Mouse (Mus musculus) hindbrain, postnatal 0 days (tissue): ENCODE data around the gene Catsperg1. TPM values are rescaled to one million over a fixed set of nuclear protein-coding genes. Genes with fewer than 3 reads are reported as not detected.
"Not testable (repeated sequence)": the region's sequence is repeated elsewhere in the genome, so short reads cannot be mapped to it uniquely, and the experiment has no call there.

Source experiments
- ATAC-seq: fragments of 200-750 bp; cut with Nextera tagmentation; 2 replicates; pipeline ENCODE4 v1.8.0; 2017; ENCODE audit warnings: mild to moderate bottlenecking, moderate TSS enrichment, moderate library complexity
- DNase-seq: peaks from one replicate; pipeline ENCODE4 v3.0.0-alpha.2; 2015; ENCODE audit warnings: low spot score
- H3K27ac ChIP-seq: fragments of 300-500 bp; sonication (generic); 2 replicates; pipeline ENCODE4 v1.5.1; 2014; ENCODE audit warnings: mild to moderate bottlenecking
- H3K27me3 ChIP-seq: fragments of 300-500 bp; sonication (generic); 2 replicates; pipeline ENCODE4 v1.6.1; 2014; ENCODE audit warnings: low read length, mixed read lengths; ENCODE audit not compliant: insufficient read depth
- H3K36me3 ChIP-seq: fragments of 300-500 bp; sonication (generic); 2 replicates; pipeline ENCODE4 v1.6.1; 2014; ENCODE audit warnings: low read length, mixed read lengths; ENCODE audit not compliant: insufficient read depth
- H3K4me1 ChIP-seq: fragments of 300-500 bp; sonication (generic); 2 replicates; pipeline ENCODE4 v1.6.1; 2014; ENCODE audit warnings: antibody characterized with exemption, low read length, mixed read lengths; ENCODE audit not compliant: insufficient read depth
- H3K4me2 ChIP-seq: fragments of 300-500 bp; sonication (generic); 2 replicates; pipeline ENCODE4 v1.6.1; 2014; ENCODE audit warnings: low read depth, mild to moderate bottlenecking, low read length, moderate library complexity, mixed read lengths
- H3K4me3 ChIP-seq: fragments of 300-500 bp; sonication (generic); 2 replicates; pipeline ENCODE4 v1.5.1; 2014; ENCODE audit warnings: low read length
- H3K9ac ChIP-seq: fragments of 300-500 bp; sonication (generic); replicated peaks from 2 replicates; pipeline ENCODE4 v1.6.1; 2014; ENCODE audit warnings: mild to moderate bottlenecking, low read length, moderate library complexity, mixed read lengths
- H3K9me3 ChIP-seq: fragments of 300-500 bp; sonication (generic); 2 replicates; pipeline ENCODE4 v1.6.1; 2016; ENCODE audit warnings: low read length, mixed read lengths
- CTCF ChIP-seq: IDR thresholded peaks from 2 replicates; pipeline ENCODE4 v1.5.1; 2016; ENCODE audit warnings: antibody characterized with exemption, control low read depth, low read depth
- WGBS: fragments of 180-500 bp; shearing (Covaris S2); extraction: QIAGEN DNeasy Blood & Tissue Kit; methylation state at CpG from one replicate; pipeline ENCODE4 v1.1.7; 2014; 5-methylcytosine and 5-hydroxymethylcytosine counted together
- polyA plus RNA-seq: library from polyadenylated mRNA; unstranded; fragments of >200 nt; fragmentation: Nextera tagmentation; extraction: Ambion mirVana; gene quantifications from 2 replicates; pipeline ENCODE4 v1.2.1, GENCODE M21; 2015
- total RNA-seq: library from RNA; depleted of rRNA; stranded (reverse); fragments of >200 nt; gene quantifications from 2 replicates; pipeline ENCODE4 v1.2.3, GENCODE M21; 2014

Catsperg1 gene
- total and polyA plus RNA-seq, 2 experiments from 2014 or later, result 0.95 to 2.4 TPM

DNA sequence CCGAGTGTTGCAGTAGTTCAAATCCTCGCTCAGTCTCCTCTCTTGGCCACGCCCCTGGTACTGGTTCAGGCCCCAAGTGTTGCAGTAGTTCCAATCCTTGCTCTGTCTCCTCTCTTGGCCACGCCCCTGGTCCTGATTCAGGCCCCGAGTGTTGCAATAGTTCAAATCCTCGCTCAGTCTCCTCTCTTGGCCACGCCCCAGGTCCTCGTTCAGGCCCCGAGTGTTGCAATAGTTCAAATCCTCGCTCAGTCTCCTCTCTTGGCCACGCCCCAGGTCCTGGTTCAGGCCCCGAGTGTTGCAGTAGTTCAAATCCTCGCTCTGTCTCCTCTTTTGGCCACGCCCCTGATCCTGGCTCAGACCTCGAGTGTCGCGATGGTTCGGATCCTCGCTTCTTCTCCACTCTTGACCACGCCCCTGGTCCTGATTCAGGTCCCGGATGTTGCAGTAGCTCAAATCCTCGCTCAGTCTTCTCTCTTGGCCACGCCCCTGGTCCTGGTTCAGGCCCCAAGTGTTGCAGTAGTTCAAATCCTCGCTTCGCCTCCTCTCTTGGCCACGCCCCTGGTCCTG is 1.6 kb downstream of the Catsperg1 start:
- Histone ChIP-seq H3K9me3 (no peaks in the 10 kb centered on the region), H3K4me1 (no peaks in the 10 kb centered on the region), H3K9ac (no peak overlapping the region), H3K36me3 (no peaks in the 10 kb centered on the region), H3K4me3 (peak overlapping the region; percentile 38; the same call in 1 of the 2 replicates), H3K27me3 (no peaks in the 10 kb centered on the region), H3K27ac (0 out of 2 replicates have a peak overlapping the region, but pooled peaks have one; percentile 41), H3K4me2 (peak overlapping the region; percentile 53; the same call in 1 of the 2 replicates)
- ATAC-seq, result no peak
- DNase-seq, result peak; percentile 15
- 15% methylated on average over 26 of the region's 26 CpGs for WGBS
- TF ChIP-seq CTCF, result no peak

- Histone ChIP-seq H3K4me2 (peak overlapping the region; percentile 53), H3K9ac (no peak overlapping the region), H3K4me3 (peak overlapping the region; percentile 38), H3K27me3 (no peaks in the 10 kb centered on the region), H3K27ac (peak overlapping the region; percentile 41; the same call in 1 of the 2 replicates), H3K36me3 (no peaks in the 10 kb centered on the region), H3K9me3 (no peaks in the 10 kb centered on the region), H3K4me1 (no peaks in the 10 kb centered on the region)
- 6% methylated on average over 34 of the region's 34 CpGs for WGBS
- ATAC-seq, result peak; percentile 66
- peak; percentile 75 for DNase-seq
- TF ChIP-seq CTCF, result no peak
These were observed 2.2 kb downstream of the Catsperg1 start for GRCm38 (mm10) chr7:29211415-29212198.

- H3K36me3 ChIP-seq, DNase-seq, H3K9ac ChIP-seq, H3K9me3 ChIP-seq, H3K27me3 ChIP-seq, H3K4me1 ChIP-seq: not testable (repeated sequence)
- peak overlapping the region; percentile 41; the same call in 1 of the 2 replicates for H3K27ac ChIP-seq
- peak overlapping the region; percentile 38 for H3K4me3 ChIP-seq
- WGBS, result 28% methylated on average over 15 of the region's 15 CpGs
- ATAC-seq, result peak; percentile 38; the same call in 1 of the 2 replicates
- peak overlapping the region; percentile 53 for H3K4me2 ChIP-seq
These were observed 2.8 kb downstream of the Catsperg1 start for GRCm38 (mm10) chr7:29211013-29211412.

DNA sequence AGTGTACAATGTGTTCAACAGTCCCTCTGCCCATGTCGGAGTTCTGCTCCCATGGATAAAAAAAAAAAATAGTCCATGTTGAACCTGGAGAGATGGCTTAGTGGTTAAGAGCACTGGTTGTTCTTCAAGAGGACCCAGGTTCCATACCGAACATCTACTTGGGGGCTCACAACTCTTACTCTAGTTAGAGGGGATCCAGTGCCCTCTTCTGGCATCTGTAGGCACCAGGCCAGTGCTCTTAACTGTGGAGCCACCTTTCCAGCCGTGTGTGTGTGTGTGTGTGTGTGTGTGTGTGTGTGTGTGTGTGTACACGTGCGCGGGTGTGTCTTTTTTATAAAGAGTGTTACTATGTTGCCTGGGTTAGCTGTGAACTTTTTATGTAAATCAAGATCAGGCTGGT is 11.3 kb downstream of the Catsperg1 start:
- no peak overlapping the region for H3K9ac ChIP-seq
- H3K4me2 ChIP-seq, result no peak overlapping the region
- no peak for TF ChIP-seq CTCF
- no peak for DNase-seq
- no peaks in the 10 kb centered on the region for H3K9me3 ChIP-seq
- no peaks in the 10 kb centered on the region for H3K36me3 ChIP-seq
- no peaks in the 10 kb centered on the region for H3K4me1 ChIP-seq
- no peak for ATAC-seq
- H3K27ac ChIP-seq, result no peak overlapping the region
- 86% methylated on average over 6 of the region's 6 CpGs for WGBS
- H3K27me3 ChIP-seq, result no peaks in the 10 kb centered on the region
- H3K4me3 ChIP-seq, result no peak overlapping the region

GRCm38 (mm10) chr7:29194230-29194629 is 19.6 kb downstream of the Catsperg1 start:
- WGBS, result 100% methylated on average over 1 of the region's 1 CpGs
- H3K9me3 ChIP-seq, H3K36me3 ChIP-seq, H3K4me1 ChIP-seq, H3K9ac ChIP-seq, ATAC-seq, H3K4me2 ChIP-seq, H3K27ac ChIP-seq, H3K4me3 ChIP-seq, DNase-seq, H3K27me3 ChIP-seq: not testable (repeated sequence)

GRCm38 (mm10) chr7:29181323-29181722 is 32.5 kb downstream of the Catsperg1 start:
- H3K4me1 ChIP-seq, H3K4me2 ChIP-seq, H3K9ac ChIP-seq, DNase-seq, H3K9me3 ChIP-seq, H3K27me3 ChIP-seq, H3K4me3 ChIP-seq, H3K36me3 ChIP-seq, ATAC-seq: not testable (repeated sequence)
- 88% methylated on average over 4 of the region's 4 CpGs for WGBS
- peak overlapping the region; percentile 62; the same call in 1 of the 2 replicates for H3K27ac ChIP-seq

DNA sequence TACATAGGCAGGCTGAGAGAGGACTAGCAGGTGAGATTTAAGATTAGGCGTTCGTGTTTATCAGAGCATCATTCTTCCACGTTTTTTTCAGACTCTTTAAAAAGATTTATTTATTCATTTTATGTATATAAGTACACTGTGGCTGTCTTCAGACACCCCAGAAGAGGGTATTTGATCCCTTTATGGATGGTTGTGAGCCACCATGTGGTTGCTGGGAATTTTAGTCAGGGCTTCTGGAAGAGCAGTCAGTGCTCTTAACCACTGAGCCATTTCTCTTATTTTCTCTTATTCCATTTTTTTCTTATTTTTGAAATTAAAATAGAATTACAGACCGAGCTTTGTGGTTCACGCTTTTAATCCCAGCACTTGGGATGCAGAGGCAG is 33.0 kb downstream of the Catsperg1 start:
- no peak for TF ChIP-seq CTCF
- Histone ChIP-seq H3K27ac (peak overlapping the region; percentile 62; the same call in 1 of the 2 replicates), H3K9me3 (no peaks in the 10 kb centered on the region), H3K4me3 (peak overlapping the region; percentile 49), H3K27me3 (no peaks in the 10 kb centered on the region), H3K4me2 (peak overlapping the region; percentile 85), H3K9ac (no peak overlapping the region), H3K4me1 (peaks cover 10% of the 10 kb centered on the region), H3K36me3 (peaks cover 7% of the 10 kb centered on the region)
- no peak for ATAC-seq
- no peak for DNase-seq
- WGBS, result 45% methylated on average over 5 of the region's 5 CpGs
